Mouse (Mus musculus): ENCODE measurements at regions not wholly inside any gene's neighbourhood (a gene's known extent, or its start where the extent isn't known, plus 50 kb on each side); places are given as distances from the start of the nearest gene placed in this dataset.

- DNase-seq (ENCODE audit: low spot score), result no peak
These were observed 627.3 kb upstream of the Tmprss15 start for GRCm38 (mm10) chr16:79718230-79718629.

- no peak for DNase-seq (ENCODE audit: low spot score)
These were observed 601.5 kb upstream of the Tmprss15 start for GRCm38 (mm10) chr16:79692444-79692843.

- no peak for DNase-seq (ENCODE audit: low spot score)
These were observed 560.4 kb upstream of the Tmprss15 start for GRCm38 (mm10) chr16:79651162-79651741.

GRCm38 (mm10) chr16:79640898-79641297 lies 550.0 kb upstream of the Tmprss15 start:
- no peak for DNase-seq (ENCODE audit: low spot score)

- no peak for DNase-seq (ENCODE audit: low spot score)
These were observed 536.2 kb upstream of the Tmprss15 start for GRCm38 (mm10) chr16:79627139-79627538.

- DNase-seq (ENCODE audit: low spot score), result no peak
These were observed 520.1 kb upstream of the Tmprss15 start for GRCm38 (mm10) chr16:79611002-79611401.

GRCm38 (mm10) chr16:79590891-79591290 lies 500.0 kb upstream of the Tmprss15 start:
- DNase-seq (ENCODE audit: low spot score), result no peak

- no peak for DNase-seq (ENCODE audit: low spot score)
These were observed 494.8 kb upstream of the Tmprss15 start for GRCm38 (mm10) chr16:79585745-79586144.

GRCm38 (mm10) chr16:79570867-79571266 lies 480.0 kb upstream of the Tmprss15 start:
- no peak for DNase-seq (ENCODE audit: low spot score)

- DNase-seq (ENCODE audit: low spot score), result no peak
These were observed 443.5 kb upstream of the Tmprss15 start for GRCm38 (mm10) chr16:79534370-79534769.

- no peak for DNase-seq (ENCODE audit: low spot score)
These were observed 401.6 kb upstream of the Tmprss15 start for GRCm38 (mm10) chr16:79492493-79492892.

- no peak for DNase-seq (ENCODE audit: low spot score)
These were observed 360.0 kb upstream of the Tmprss15 start for GRCm38 (mm10) chr16:79450871-79451270.

- DNase-seq (ENCODE audit: low spot score), result no peak
These were observed 358.8 kb upstream of the Tmprss15 start for GRCm38 (mm10) chr16:79449732-79450131.

- DNase-seq (ENCODE audit: low spot score), result no peak
These were observed 316.5 kb upstream of the Tmprss15 start for GRCm38 (mm10) chr16:79407385-79407784.

GRCm38 (mm10) chr16:79406216-79406615 lies 315.3 kb upstream of the Tmprss15 start:
- no peak for DNase-seq (ENCODE audit: low spot score)

- DNase-seq (ENCODE audit: low spot score), result no peak
These were observed 313.2 kb upstream of the Tmprss15 start for GRCm38 (mm10) chr16:79404064-79404463.

GRCm38 (mm10) chr16:79400100-79400499 lies 309.2 kb upstream of the Tmprss15 start:
- DNase-seq (ENCODE audit: low spot score), result no peak

- no peak for DNase-seq (ENCODE audit: low spot score)
These were observed 307.6 kb upstream of the Tmprss15 start for GRCm38 (mm10) chr16:79398476-79398875.

GRCm38 (mm10) chr16:79394425-79394824 lies 303.5 kb upstream of the Tmprss15 start:
- no peak for DNase-seq (ENCODE audit: low spot score)

GRCm38 (mm10) chr16:79386421-79386820 lies 295.5 kb upstream of the Tmprss15 start:
- DNase-seq (ENCODE audit: low spot score), result no peak

- no peak for DNase-seq (ENCODE audit: low spot score)
These were observed 259.2 kb upstream of the Tmprss15 start for GRCm38 (mm10) chr16:79350127-79350526.

- DNase-seq (ENCODE audit: low spot score), result no peak
These were observed 251.6 kb upstream of the Tmprss15 start for GRCm38 (mm10) chr16:79342453-79342852.

GRCm38 (mm10) chr16:79336416-79336815 lies 245.5 kb upstream of the Tmprss15 start:
- no peak for DNase-seq (ENCODE audit: low spot score)

- DNase-seq (ENCODE audit: low spot score), result no peak
These were observed 245.1 kb upstream of the Tmprss15 start for GRCm38 (mm10) chr16:79336016-79336415.

- no peak for DNase-seq (ENCODE audit: low spot score)
These were observed 222.4 kb upstream of the Tmprss15 start for GRCm38 (mm10) chr16:79313301-79313700.

All from urinary bladder, postnatal 14 days (tissue).